Mouse (Mus musculus): ENCODE measurements at regions not wholly inside any gene's neighbourhood (a gene's known extent, or its start where the extent isn't known, plus 50 kb on each side); places are given as distances from the start of the nearest gene placed in this dataset.

DNA sequence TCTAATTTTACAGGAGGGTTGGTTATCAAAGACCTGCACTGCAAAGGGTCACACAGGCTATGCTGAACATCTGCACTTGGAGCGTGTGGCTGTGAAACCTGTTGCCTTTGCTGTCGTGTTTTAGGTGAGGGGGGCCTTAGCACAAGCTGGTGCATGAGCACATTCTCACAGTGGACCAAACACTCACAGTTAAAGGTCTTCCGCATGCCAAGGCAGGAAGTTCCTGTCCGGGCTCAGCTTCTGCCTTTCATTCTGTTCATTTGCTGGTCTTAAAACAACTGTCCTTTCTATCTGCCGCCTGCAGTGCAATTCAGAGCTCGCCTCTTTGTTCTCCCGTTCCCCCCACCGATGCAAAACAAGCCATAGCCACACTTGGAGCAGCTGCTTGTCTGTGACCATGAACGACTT lies 402.8 kb downstream of the Efnb2 start:
- DNase-seq, result no peak

- no peak for DNase-seq
Observed at GRCm38 (mm10) chr8:8256327-8256726, 404.7 kb downstream of the Efnb2 start.

- no peak for DNase-seq
Observed at GRCm38 (mm10) chr8:8254446-8254845, 406.6 kb downstream of the Efnb2 start.

GRCm38 (mm10) chr8:8244599-8244998 lies 416.4 kb downstream of the Efnb2 start:
- DNase-seq, result no peak

GRCm38 (mm10) chr8:8241755-8242501 lies 419.1 kb downstream of the Efnb2 start:
- DNase-seq, result no peak

- no peak for DNase-seq
Observed at GRCm38 (mm10) chr8:8241051-8241688, 419.9 kb downstream of the Efnb2 start.

DNA sequence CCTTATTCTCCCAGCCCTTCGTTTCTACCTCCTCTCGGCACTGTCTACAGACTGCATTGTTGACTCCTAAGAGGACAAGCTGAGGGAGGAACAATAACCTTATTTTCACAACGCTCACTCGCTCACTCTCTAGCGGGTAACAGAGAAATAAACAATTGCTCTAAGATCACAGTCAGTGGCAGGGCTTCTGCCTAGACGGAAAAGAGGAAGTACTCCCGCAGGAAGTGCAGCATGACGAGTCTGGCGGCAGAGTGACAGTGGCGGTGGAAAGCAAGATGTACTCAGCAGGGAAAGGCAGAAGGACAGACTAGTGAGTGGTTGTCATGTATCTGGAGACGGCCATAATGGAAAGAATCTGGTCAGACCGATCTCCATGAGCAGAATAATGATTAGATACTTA lies 421.6 kb downstream of the Efnb2 start:
- no peak for DNase-seq

- no peak for DNase-seq
Observed at GRCm38 (mm10) chr8:8238051-8238450, 423.0 kb downstream of the Efnb2 start.

- no peak for DNase-seq
Observed at GRCm38 (mm10) chr8:8233616-8234015, 427.4 kb downstream of the Efnb2 start.

DNA sequence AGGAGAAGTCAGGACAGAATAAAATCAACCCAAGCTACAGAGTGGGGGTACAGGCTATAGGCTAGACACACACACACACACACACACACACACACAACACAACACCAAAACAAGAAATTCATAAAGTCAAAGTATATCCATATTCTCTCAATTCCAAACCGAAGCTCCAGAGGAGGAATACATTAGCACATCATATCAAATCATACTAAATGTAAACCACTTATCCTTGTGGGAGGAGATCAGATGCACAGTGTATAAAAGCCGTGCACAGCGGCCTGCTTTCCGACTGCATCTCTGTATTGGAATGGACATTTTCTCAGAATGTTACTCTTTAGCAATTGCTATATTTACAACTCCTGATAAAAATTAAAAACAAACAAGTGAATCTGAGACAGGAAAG lies 427.9 kb downstream of the Efnb2 start:
- DNase-seq, result no peak

GRCm38 (mm10) chr8:8231996-8232632 lies 428.9 kb downstream of the Efnb2 start:
- no peak for DNase-seq

DNA sequence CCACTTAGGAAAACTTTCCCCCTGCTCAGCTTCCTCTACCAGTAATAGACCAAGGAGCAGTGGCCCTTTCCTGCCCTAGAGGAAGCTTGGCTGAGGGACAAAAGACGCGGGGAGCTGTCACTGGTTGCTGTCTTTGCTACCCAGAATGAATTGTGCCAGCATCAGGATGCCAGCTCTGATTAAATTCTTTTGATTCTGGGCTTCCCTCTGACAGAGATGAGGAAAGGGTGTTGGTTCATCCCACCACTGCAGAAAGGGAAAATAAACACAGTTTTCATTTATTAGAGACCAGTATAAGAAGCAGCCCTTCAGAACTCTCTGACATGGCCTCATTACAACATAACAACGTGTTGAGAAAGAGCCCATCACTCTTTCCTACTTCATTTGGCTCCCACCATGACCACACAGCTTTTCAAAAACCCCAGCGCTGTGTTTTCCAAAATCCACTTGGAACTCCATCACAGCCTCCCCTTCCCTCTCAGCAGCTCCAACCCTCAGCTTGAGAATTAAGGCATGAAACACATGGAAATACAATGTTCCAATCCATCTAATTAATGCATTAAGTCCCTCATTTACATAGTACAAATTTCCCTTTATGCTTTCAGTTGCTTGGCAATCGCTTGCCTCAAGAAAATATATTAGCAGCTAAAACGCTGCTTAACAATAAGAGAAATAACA lies 429.6 kb downstream of the Efnb2 start:
- peak; percentile 16 for DNase-seq

GRCm38 (mm10) chr8:8225994-8226393 lies 435.0 kb downstream of the Efnb2 start:
- no peak for DNase-seq

GRCm38 (mm10) chr8:8225175-8225830 lies 435.7 kb downstream of the Efnb2 start:
- DNase-seq, result peak; percentile 21

GRCm38 (mm10) chr8:8220395-8221031 lies 440.5 kb downstream of the Efnb2 start:
- no peak for DNase-seq

DNA sequence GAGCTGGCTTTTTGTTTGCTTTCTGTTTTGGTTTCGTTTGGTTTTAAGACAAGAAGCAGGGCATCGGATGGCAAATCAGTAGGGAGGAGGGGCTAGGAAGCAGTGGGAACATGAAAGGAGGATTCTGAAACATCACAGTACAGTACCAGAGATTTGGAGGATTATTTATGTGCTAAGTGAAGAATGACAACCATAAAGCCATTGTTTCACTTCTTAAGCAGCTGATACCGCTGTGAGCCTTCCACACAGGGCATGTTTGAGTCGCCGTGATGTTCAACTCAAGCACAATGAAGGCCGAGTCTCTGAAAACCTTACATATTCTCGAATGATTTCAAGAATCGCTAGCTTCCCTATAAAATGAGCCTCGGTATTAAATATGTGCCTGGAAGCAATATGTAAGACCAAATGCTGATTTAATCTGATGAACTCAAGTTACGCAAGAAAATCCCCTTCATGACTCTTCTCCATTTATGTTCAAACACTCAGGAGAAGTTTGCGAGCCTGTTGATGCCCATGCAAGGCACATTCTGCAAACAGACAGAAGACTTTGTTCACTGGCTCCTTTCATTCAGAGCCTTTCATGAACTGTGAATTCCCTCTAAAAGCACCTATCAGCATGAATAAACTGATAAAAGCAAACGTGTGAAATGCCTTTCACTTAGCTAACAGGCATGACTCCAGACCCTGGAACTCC lies 441.2 kb downstream of the Efnb2 start:
- no peak for DNase-seq

GRCm38 (mm10) chr8:8193036-8193435 lies 468.0 kb downstream of the Efnb2 start:
- no peak for DNase-seq

DNA sequence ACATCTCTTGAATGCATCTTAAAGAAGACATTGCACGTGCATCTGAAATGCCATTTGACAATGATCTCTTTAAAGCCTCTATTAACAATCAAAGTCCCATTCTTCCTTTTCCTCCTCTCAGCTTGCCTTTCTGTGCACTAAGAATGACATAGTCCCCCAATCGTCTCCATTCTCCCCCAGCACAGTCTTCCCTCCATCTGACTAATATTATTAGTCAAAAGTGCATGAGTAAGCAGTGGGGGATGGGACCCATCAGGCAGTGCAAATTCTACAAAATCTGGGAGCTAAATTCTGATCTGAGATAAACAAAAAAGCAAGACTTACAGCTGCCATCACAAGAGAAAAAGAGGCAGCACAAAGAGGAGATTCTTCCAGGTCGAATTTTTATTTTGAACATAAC lies 475.0 kb downstream of the Efnb2 start:
- no peak for DNase-seq

DNA sequence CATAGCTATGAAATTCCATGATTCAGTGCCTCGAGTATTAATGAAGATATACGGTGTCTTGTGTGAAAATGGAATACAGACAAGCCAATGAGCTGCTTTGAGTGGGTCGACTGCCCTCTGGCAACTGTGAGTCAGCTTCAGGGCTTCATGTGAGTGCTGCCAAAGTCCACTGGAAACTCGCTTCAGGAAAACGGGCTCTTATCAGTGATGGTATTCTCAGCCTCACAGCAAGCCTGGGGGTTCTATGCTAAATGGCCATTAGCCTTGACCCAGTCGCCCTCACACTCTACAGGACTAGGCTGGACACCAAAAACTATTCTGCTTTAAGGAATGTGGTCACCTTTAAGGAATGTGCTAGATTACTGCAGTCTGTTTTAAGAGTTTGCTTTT lies 477.8 kb downstream of the Efnb2 start:
- peak; percentile 9 for DNase-seq

- DNase-seq, result peak; percentile 32
Observed at GRCm38 (mm10) chr8:8182616-8183232, 478.3 kb downstream of the Efnb2 start.

- DNase-seq, result no peak
Observed at GRCm38 (mm10) chr8:8182108-8182507, 478.9 kb downstream of the Efnb2 start.
